Mouse (Mus musculus): ENCODE measurements around the gene Fam234b.

GRCm38 (mm10) chr6:135149175-135149574 is 48.6 kb upstream of the Fam234b start:
- TF ChIP-seq CTCF (IDR thresholded peaks at IDR 0.05; ENCODE audit: extremely low read depth, insufficient read length, insufficient replicate concordance, low read depth, low read length), result no peak
- no peak for TF ChIP-seq POLR2A (IDR thresholded peaks at IDR 0.05; ENCODE audit: low read depth, low read length)

Measured in small intestine, adult 2 months (tissue).